Mouse (Mus musculus): Measurements from ENCODE around the gene Yars. TPM values are rescaled to one million over a fixed set of nuclear protein-coding genes. Genes with fewer than 3 reads are reported as not detected.

Yars gene
- total RNA-seq, 2 experiments from 2014 or later = 47.6 to 50.1 TPM

- DNase-seq (ENCODE audit: low spot score in 2 of 2) = no peak
These were observed 36.9 kb downstream of the Yars start for GRCm38 (mm10) chr4:129226441-129226963.

GRCm38 (mm10) chr4:129227170-129227984 lies 37.8 kb downstream of the Yars start:
- no peak for DNase-seq (ENCODE audit: low spot score in 2 of 2)

DNA sequence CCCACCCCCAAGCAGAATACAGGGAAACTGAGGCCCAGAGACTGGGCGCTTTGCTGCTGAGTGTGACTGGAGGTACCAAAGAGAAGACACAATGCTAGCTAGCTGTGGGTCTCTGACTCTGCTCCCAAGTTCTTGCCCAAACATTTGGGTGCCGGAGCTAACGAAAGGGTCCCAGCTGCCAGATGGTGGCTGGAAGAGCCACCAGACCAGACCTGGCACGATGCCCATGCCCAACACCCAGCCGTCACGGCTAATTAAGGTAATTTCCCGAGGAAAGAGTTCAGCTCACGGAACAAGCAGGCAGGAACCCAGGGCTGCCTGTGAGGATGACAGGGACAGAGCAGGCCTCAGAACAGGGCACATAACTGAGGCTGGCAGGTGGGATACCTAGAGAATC lies 38.4 kb downstream of the Yars start:
- no peak for DNase-seq (ENCODE audit: low spot score in 2 of 2)

DNA sequence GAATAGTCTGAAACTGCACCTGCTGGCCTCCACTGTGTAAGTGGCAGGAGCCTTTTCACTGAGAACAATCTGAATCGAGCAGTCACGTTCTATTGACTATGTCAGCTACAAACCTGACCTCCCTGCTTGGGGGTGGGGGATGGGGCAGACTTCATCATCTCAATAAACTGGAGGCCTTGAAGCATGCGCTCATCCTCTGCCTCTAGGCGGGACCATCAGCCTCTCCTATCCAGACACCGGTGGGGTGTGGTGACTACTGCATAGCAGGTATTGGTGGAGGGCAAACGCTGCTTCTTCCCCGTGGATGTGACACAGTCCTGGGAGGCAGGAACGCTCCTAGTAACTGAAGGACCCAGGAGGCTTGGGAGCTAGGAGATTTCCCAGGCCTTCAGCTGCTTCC lies 41.4 kb downstream of the Yars start:
- DNase-seq (ENCODE audit: low spot score in 2 of 2) = no peak

DNA sequence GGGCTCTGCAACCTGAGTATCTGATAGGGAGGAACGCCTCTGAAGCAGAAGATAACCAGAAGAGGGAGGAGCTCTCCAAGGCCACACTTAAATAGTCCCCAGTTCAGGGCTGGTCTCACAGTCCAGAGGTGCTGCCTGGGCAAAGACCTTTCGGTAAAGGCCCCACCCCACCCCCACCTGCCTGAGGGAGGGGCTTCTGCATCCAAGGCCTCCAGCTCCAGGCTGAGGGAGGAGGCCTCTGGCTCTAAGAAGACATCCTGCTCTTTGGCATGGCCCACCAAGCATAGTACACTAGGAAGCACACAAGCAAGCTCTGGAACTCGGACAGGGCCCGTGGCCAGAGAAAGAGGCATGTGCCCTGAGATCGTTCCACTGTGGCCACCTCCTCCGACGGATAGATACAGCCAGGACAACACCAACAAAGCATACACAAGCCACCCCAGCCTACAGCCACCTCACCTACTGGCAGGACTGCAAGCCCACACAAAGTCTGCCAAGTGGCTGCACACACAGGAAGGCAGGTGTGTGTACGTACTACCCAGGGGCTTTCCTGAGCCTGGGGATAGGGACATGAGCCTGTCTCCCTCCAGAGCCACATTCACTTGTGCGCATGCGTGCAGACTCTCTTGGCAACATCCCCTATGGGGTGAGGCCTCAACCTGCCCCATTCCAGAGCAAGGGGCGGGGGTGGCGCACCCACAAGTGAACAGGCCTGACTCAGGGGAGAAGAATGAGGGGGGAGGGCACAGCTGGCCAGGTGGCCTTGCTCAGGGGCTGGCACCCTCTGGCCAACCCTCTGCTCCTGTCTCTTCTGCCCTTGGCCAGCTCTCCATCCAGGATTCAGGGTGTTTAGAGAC lies 42.3 kb downstream of the Yars start:
- DNase-seq (ENCODE audit: low spot score in 2 of 2) = no peak

GRCm38 (mm10) chr4:129232561-129233360 lies 43.2 kb downstream of the Yars start:
- no peak for DNase-seq (ENCODE audit: low spot score in 2 of 2)

DNA sequence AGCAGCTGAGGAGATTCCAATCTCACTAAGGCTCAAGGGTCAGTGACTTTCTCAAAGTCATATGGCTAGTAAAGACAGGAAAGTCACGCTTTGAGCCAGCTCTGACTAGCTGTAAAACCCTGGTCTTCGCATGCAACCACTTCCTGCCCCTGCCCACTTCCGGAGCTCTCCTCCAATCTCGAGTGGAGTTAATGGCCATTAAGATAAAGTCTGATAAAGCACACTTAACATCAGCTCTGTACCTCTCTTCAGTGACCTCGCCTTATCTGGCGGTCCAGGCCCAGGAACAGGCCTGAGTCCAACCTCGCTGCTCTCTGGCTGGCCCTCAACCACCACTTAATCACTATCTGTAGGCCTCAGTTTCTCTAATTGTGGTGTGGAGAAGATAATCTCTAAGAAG lies 44.9 kb downstream of the Yars start:
- DNase-seq (ENCODE audit: low spot score in 2 of 2) = no peak

DNA sequence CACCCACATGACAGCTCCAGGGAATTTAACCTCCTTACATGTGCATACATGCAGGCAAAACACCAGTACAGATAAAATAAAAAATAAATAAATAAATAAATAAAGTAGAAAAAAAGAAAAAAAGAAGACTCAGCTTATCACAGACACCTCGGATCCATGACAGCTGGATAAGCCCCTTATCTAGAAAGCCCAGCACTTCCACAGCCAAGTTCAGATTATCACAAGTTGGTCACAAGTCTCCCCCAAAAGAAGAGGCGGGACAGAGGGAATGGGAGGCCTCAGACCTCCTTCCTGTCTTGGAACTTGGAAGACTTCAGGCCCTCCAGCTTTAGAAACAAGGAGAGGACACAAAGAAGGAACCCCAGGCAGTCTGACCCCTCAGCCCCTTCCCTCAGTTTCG lies 45.6 kb downstream of the Yars start:
- DNase-seq (ENCODE audit: low spot score in 2 of 2) = no peak

DNA sequence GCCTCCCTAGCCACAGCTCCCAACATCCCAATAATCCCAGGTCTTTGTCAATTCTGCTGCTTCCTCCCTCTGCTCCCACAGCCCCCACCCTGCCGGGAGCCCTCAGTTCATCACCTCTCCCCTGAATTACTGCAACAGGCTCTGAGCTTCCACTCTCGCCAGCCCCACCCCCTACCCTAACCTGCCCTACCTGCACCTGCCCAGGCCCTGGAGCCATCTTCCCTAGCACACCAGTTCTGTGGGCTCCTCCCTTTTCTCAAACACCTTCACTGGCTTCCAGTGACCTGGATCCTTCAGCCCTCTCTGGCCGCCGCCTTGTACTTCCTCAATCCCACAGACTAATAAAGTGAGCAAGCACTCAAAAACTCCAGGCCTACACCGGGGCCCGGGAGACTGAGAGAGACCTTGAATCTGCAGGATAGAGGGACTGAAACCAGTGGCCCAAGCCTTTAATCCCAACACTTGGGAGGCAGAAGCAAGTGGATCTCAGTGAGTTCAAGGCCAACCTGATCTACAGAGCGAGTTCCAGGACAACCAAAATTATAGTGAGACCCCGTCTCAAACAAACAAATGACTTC lies 46.8 kb downstream of the Yars start:
- no peak for DNase-seq (ENCODE audit: low spot score in 2 of 2)

DNA sequence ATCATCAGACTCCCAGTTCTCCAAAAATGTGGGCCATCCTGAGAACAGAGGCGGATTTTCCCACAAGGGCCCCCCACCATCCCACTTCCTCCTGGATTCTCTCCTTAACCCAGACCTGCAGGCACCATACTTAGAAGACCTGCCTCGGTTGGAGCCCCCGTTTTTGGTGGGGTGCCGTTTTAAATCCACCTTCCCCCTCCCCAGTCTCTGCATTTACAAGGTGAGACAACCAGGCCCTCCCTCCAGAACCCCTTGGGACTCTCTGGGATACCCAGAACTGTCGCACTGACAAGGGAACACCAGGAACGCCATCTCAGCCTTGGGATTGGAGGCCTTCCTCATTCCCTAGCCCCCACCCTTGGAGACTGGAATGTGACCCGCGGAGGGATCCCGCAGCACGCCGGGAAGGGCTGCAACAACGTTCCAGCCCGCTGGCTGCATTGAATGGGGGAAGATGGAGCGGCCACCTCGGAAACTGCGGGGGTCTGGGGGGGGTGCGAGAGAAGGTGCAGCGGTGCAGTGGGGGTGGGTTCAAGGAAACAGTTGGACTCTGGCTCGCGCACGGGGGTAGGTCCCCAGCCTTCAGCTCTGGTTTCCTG lies 48.4 kb downstream of the Yars start:
- no peak for DNase-seq (ENCODE audit: low spot score in 2 of 2)

DNA sequence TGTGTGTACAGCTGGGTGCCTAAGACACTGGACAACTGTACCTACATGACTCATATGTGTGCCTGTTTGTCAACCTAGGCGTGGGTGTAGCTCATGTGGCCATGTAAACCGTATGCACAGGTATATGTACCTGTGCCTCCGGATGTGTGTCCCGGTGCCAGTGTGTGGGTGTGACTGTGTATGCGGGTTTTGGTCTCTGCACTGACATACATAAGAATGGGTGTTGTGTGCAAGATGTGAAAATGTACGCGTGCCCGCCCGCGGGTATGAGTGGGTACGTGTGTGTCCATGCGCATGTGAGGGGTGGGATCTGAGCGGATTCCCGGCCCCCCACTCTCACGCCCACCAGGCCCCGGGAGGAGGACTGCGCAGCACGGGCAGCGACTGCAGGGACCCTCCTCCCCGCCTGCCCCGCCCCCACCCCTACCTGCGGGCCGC lies 49.0 kb downstream of the Yars start:
- DNase-seq (ENCODE audit: low spot score in 2 of 2) = no peak

DNA sequence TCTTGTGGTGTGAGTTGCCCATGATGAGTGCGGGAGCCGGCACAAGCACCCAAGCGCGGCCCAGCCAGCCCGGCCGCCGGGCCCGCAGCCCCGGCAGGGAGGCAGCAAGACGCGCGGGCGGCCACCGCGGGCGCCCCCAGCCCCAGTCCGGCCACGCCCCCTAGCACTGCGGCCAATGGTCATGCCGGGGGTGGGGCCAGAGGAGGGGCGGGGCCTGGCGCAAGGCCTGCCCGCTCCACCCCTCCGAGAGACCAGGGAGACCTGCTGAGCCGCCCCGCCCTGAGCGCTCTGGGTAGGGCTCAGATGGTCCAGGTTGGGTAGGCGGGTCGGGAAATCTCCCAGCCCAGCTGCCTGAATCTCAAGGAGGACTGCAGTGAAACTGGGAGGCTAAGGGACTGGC lies 49.5 kb downstream of the Yars start:
- DNase-seq (ENCODE audit: low spot score in 2 of 2) = peak; percentile 47 to 64

GRCm38 (mm10) chr4:129241898-129242297 lies 52.3 kb downstream of the Yars start:
- peak in 1 of 2 experiments; percentile 26 for DNase-seq (ENCODE audit: low spot score in 2 of 2)

- DNase-seq (ENCODE audit: low spot score in 2 of 2) = no peak
These were observed 52.8 kb downstream of the Yars start for GRCm38 (mm10) chr4:129242327-129242726.

- DNase-seq (ENCODE audit: low spot score in 2 of 2) = no peak
These were observed 53.2 kb downstream of the Yars start for GRCm38 (mm10) chr4:129242761-129243160.

GRCm38 (mm10) chr4:129244802-129245201 lies 55.2 kb downstream of the Yars start:
- no peak for DNase-seq (ENCODE audit: low spot score in 2 of 2)

GRCm38 (mm10) chr4:129246360-129247301 lies 57.1 kb downstream of the Yars start:
- no peak for DNase-seq (ENCODE audit: low spot score in 2 of 2)

GRCm38 (mm10) chr4:129247381-129248242 lies 58.1 kb downstream of the Yars start:
- DNase-seq (ENCODE audit: low spot score in 2 of 2) = no peak
